Mouse (Mus musculus) embryo, embryonic 11.5 days (tissue): ENCODE measurements at regions not wholly inside any gene's neighbourhood (a gene's known extent, or its start where the extent isn't known, plus 50 kb on each side); places are given as distances from the start of the nearest gene placed in this dataset.

ENCODE experiments used
- DNase-seq: peaks from one replicate; pipeline ENCODE4 v3.0.0-alpha.2; 2012; ENCODE audit warnings: low read depth, low spot score

GRCm38 (mm10) chr1:7591327-7591726 is 2783.6 kb downstream of the Gm37988 start:
- no peak for DNase-seq
